Mouse (Mus musculus) megakaryocyte, adult 5-6 weeks (primary cell): ENCODE results near the gene Fnbp1. TPM values are rescaled to one million over a fixed set of nuclear protein-coding genes. Genes with fewer than 3 reads are reported as not detected.

Experiments used
- ATAC-seq: 2 replicates; pipeline ENCODE4 v1.8.0; 2016; ENCODE audit warnings: mild to moderate bottlenecking, inconsistent platforms; ENCODE audit not compliant: poor library complexity, severe bottlenecking
- total RNA-seq, 2 experiments: library from RNA; stranded (forward) in 1 of 2; stranded (reverse) in 1 of 2; fragments of 153-499, 151-499 nt in 1 of 2; fragments of 221-1000, 200-1000 nt in 1 of 2; gene quantifications; 2 replicates each; pipeline versions ENCODE4 v1.2.3 to v1.2.4; 2015 to 2017

Gene Fnbp1
- total RNA-seq, 2 experiments from 2014 or later: 39.0 to 62.0 TPM

- ATAC-seq: no peak
These were observed 146.3 kb downstream of the Fnbp1 start for GRCm38 (mm10) chr2:30995432-30995996.

GRCm38 (mm10) chr2:30994853-30995252, 147.0 kb downstream of the Fnbp1 start:
- ATAC-seq: no peak

- no peak for ATAC-seq
These were observed 151.6 kb downstream of the Fnbp1 start for GRCm38 (mm10) chr2:30990221-30990620.

GRCm38 (mm10) chr2:30985111-30986020, 156.4 kb downstream of the Fnbp1 start:
- no peak for ATAC-seq

GRCm38 (mm10) chr2:30983024-30983423, 158.8 kb downstream of the Fnbp1 start:
- ATAC-seq: no peak

- ATAC-seq: peak; percentile 93
These were observed 159.9 kb downstream of the Fnbp1 start, which contains the start of the genes BC005624 and Usp20 for GRCm38 (mm10) chr2:30981790-30982513. BC005624 (minus strand) TSS chr2:30982201. Usp20 (plus strand) TSS chr2:30982279.

Other genes starting within 250 kb of the Fnbp1 start
- gene Ptges, start 212.1 kb downstream of the Fnbp1 start, total RNA-seq (2015): 0.67 and 2.6 TPM in 2 replicates
- 0.77 and 3.9 TPM in 2 replicates for gene Ptges, start 212.1 kb downstream of the Fnbp1 start, total RNA-seq (2017)
- gene Tor1b, start 189.0 kb downstream of the Fnbp1 start, total RNA-seq (2015): 28.1 and 32.7 TPM in 2 replicates
- 40.3 and 42.6 TPM in 2 replicates for gene Tor1b, start 189.0 kb downstream of the Fnbp1 start, total RNA-seq (2017)
- 88.1 and 97.1 TPM in 2 replicates for gene Tor1a, start 174.1 kb downstream of the Fnbp1 start, total RNA-seq (2015)
- 132 and 135 TPM in 2 replicates for gene Tor1a, start 174.1 kb downstream of the Fnbp1 start, total RNA-seq (2017)
- gene BC005624, start 159.8 kb downstream of the Fnbp1 start, total RNA-seq (2015): 30.7 and 36.0 TPM in 2 replicates
- gene BC005624, start 159.8 kb downstream of the Fnbp1 start, total RNA-seq (2017): 56.0 and 66.1 TPM in 2 replicates
- gene Usp20, start 159.7 kb downstream of the Fnbp1 start, total RNA-seq (2015): 1.9 and 2.5 TPM in 2 replicates
- gene Usp20, start 159.7 kb downstream of the Fnbp1 start, total RNA-seq (2017): 2.9 and 3.1 TPM in 2 replicates
- gene Gpr107, start 10.3 kb upstream of the Fnbp1 start, total RNA-seq (2015): 22.1 and 22.2 TPM in 2 replicates
- 29.2 and 32.1 TPM in 2 replicates for gene Gpr107, start 10.3 kb upstream of the Fnbp1 start, total RNA-seq (2017)
- 0.14 TPM in 1 of 2 replicates, not detected in the other for gene Ncs1, start 103.8 kb upstream of the Fnbp1 start, total RNA-seq (2015)
- gene Ncs1, start 103.8 kb upstream of the Fnbp1 start, total RNA-seq (2017): 0.15 and 0.37 TPM in 2 replicates
- 0.02 TPM in 1 of 2 replicates, not detected in the other for gene Hmcn2, start 172.4 kb upstream of the Fnbp1 start, total RNA-seq (2015)
- gene Hmcn2, start 172.4 kb upstream of the Fnbp1 start, total RNA-seq (2017): 0.26 TPM in 1 of 2 replicates, not detected in the other